Mouse (Mus musculus) spleen, adult 2 months (tissue): Measurements from ENCODE around the gene Cit.

Experiments
- CTCF ChIP-seq: fragments of 200-500 bp; IDR thresholded peaks from 2 replicates; pipeline ENCODE4 v1.5.1; 2011; ENCODE audit warnings: mild to moderate bottlenecking, inconsistent platforms; ENCODE audit not compliant: insufficient read depth, insufficient read length, insufficient replicate concordance; ENCODE audit errors: extremely low read depth
- POLR2A ChIP-seq: fragments of 200-500 bp; IDR thresholded peaks from 2 replicates; pipeline ENCODE4 v1.6.1; 2011; ENCODE audit warnings: low read depth, low read length, inconsistent platforms

GRCm38 (mm10) chr5:116026107-116026506 lies 181.0 kb downstream of the Cit start:
- TF ChIP-seq CTCF (no peak), POLR2A (no peak)
